Mouse (Mus musculus): ENCODE measurements around the gene Amot. TPM values are rescaled to one million over a fixed set of nuclear protein-coding genes. Genes with fewer than 3 reads are reported as not detected.

Amot gene
- total and polyA plus RNA-seq, 2 experiments = 3.2 to 3.9 TPM

- DNase-seq (ENCODE audit: extremely low read depth, low read depth, low spot score) = peak; percentile 43
- no peak for TF ChIP-seq CTCF (IDR thresholded peaks at IDR 0.05; ENCODE audit: low read depth, low read length)
- no peak for TF ChIP-seq POLR2A (IDR thresholded peaks at IDR 0.05; ENCODE audit: extremely low read depth, insufficient read depth, low read length)
- Histone ChIP-seq H3K79me2 (ENCODE audit: control insufficient read depth, insufficient read depth, low read length) (no peaks in the 10 kb centered on the region; the same call in 1 of the 2 replicates), H3K27ac (replicated peaks; ENCODE audit: insufficient read depth, low read depth, low read length) (peak overlapping the region; percentile 55), H3K27me3 (ENCODE audit: control insufficient read depth, insufficient read depth, low read length) (no peaks in the 10 kb centered on the region), H3K9ac (ENCODE audit: low read depth, low read length) (no peak overlapping the region), H3K36me3 (ENCODE audit: control insufficient read depth, insufficient read depth, low read length) (no peaks in the 10 kb centered on the region), H3K4me1 (ENCODE audit: control insufficient read depth, insufficient read depth, low read length) (peaks cover 7% of the 10 kb centered on the region; the same call in 1 of the 2 replicates), H3K4me3 (ENCODE audit: insufficient read depth, low read depth, low read length) (no peak overlapping the region)
- WGBS = 35% methylated on average over 8 of the region's 8 CpGs
Observed at GRCm38 (mm10) chrX:145501666-145502355, 3.2 kb downstream of the Amot start.

GRCm38 (mm10) chrX:145499101-145499500 is 5.9 kb downstream of the Amot start:
- H3K27me3 ChIP-seq (ENCODE audit: control insufficient read depth, insufficient read depth, low read length) = no peaks in the 10 kb centered on the region
- no peaks in the 10 kb centered on the region for H3K36me3 ChIP-seq (ENCODE audit: control insufficient read depth, insufficient read depth, low read length)
- no peak overlapping the region for H3K4me3 ChIP-seq (ENCODE audit: insufficient read depth, low read depth, low read length)
- H3K79me2 ChIP-seq (ENCODE audit: control insufficient read depth, insufficient read depth, low read length) = no peaks in the 10 kb centered on the region; the same call in 1 of the 2 replicates
- 89% methylated on average over 2 of the region's 2 CpGs for WGBS
- no peak overlapping the region for H3K9ac ChIP-seq (ENCODE audit: low read depth, low read length)
- H3K4me1 ChIP-seq (ENCODE audit: control insufficient read depth, insufficient read depth, low read length) = peaks cover 6% of the 10 kb centered on the region; the same call in 1 of the 2 replicates
- H3K27ac ChIP-seq (replicated peaks; ENCODE audit: insufficient read depth, low read depth, low read length) = no peak overlapping the region
- TF ChIP-seq POLR2A (IDR thresholded peaks at IDR 0.05; ENCODE audit: extremely low read depth, insufficient read depth, low read length) (no peak), CTCF (IDR thresholded peaks at IDR 0.05; ENCODE audit: low read depth, low read length) (no peak)
- no peak for DNase-seq (ENCODE audit: extremely low read depth, low read depth, low spot score)

GRCm38 (mm10) chrX:145498691-145499090 is 6.3 kb downstream of the Amot start:
- no peak overlapping the region for H3K27ac ChIP-seq (replicated peaks; ENCODE audit: insufficient read depth, low read depth, low read length)
- peaks cover 2% of the 10 kb centered on the region; the same call in 1 of the 2 replicates for H3K4me1 ChIP-seq (ENCODE audit: control insufficient read depth, insufficient read depth, low read length)
- no peak for TF ChIP-seq CTCF (IDR thresholded peaks at IDR 0.05; ENCODE audit: low read depth, low read length)
- TF ChIP-seq POLR2A (IDR thresholded peaks at IDR 0.05; ENCODE audit: extremely low read depth, insufficient read depth, low read length) = no peak
- WGBS = 84% methylated on average over 4 of the region's 4 CpGs
- H3K79me2 ChIP-seq (ENCODE audit: control insufficient read depth, insufficient read depth, low read length) = no peaks in the 10 kb centered on the region; the same call in 1 of the 2 replicates
- H3K9ac ChIP-seq (ENCODE audit: low read depth, low read length) = no peak overlapping the region
- H3K36me3 ChIP-seq (ENCODE audit: control insufficient read depth, insufficient read depth, low read length) = no peaks in the 10 kb centered on the region
- no peaks in the 10 kb centered on the region for H3K27me3 ChIP-seq (ENCODE audit: control insufficient read depth, insufficient read depth, low read length)
- H3K4me3 ChIP-seq (ENCODE audit: insufficient read depth, low read depth, low read length) = no peak overlapping the region
- no peak for DNase-seq (ENCODE audit: extremely low read depth, low read depth, low spot score)

GRCm38 (mm10) chrX:145497486-145497885 is 7.5 kb downstream of the Amot start:
- H3K4me3 ChIP-seq (ENCODE audit: insufficient read depth, low read depth, low read length) = no peak overlapping the region
- H3K79me2 ChIP-seq (ENCODE audit: control insufficient read depth, insufficient read depth, low read length) = no peaks in the 10 kb centered on the region; the same call in 1 of the 2 replicates
- WGBS = 81% methylated on average over 6 of the region's 6 CpGs
- no peaks in the 10 kb centered on the region for H3K27me3 ChIP-seq (ENCODE audit: control insufficient read depth, insufficient read depth, low read length)
- H3K9ac ChIP-seq (ENCODE audit: low read depth, low read length) = no peak overlapping the region
- peaks cover 2% of the 10 kb centered on the region; the same call in 1 of the 2 replicates for H3K4me1 ChIP-seq (ENCODE audit: control insufficient read depth, insufficient read depth, low read length)
- TF ChIP-seq CTCF (IDR thresholded peaks at IDR 0.05; ENCODE audit: low read depth, low read length) = no peak
- no peak for TF ChIP-seq POLR2A (IDR thresholded peaks at IDR 0.05; ENCODE audit: extremely low read depth, insufficient read depth, low read length)
- no peaks in the 10 kb centered on the region for H3K36me3 ChIP-seq (ENCODE audit: control insufficient read depth, insufficient read depth, low read length)
- H3K27ac ChIP-seq (replicated peaks; ENCODE audit: insufficient read depth, low read depth, low read length) = no peak overlapping the region
- no peak for DNase-seq (ENCODE audit: extremely low read depth, low read depth, low spot score)

GRCm38 (mm10) chrX:145495381-145495780 is 9.6 kb downstream of the Amot start:
- TF ChIP-seq POLR2A (IDR thresholded peaks at IDR 0.05; ENCODE audit: extremely low read depth, insufficient read depth, low read length) = no peak
- no peak for TF ChIP-seq CTCF (IDR thresholded peaks at IDR 0.05; ENCODE audit: low read depth, low read length)
- Histone ChIP-seq H3K27ac (replicated peaks; ENCODE audit: insufficient read depth, low read depth, low read length) (no peak overlapping the region), H3K9ac (ENCODE audit: low read depth, low read length) (no peak overlapping the region), H3K27me3 (ENCODE audit: control insufficient read depth, insufficient read depth, low read length) (no peaks in the 10 kb centered on the region), H3K79me2 (ENCODE audit: control insufficient read depth, insufficient read depth, low read length) (no peaks in the 10 kb centered on the region; the same call in 1 of the 2 replicates), H3K4me1 (ENCODE audit: control insufficient read depth, insufficient read depth, low read length) (peaks cover 5% of the 10 kb centered on the region), H3K36me3 (ENCODE audit: control insufficient read depth, insufficient read depth, low read length) (no peaks in the 10 kb centered on the region), H3K4me3 (ENCODE audit: insufficient read depth, low read depth, low read length) (no peak overlapping the region)
- 93% methylated on average over 4 of the region's 4 CpGs for WGBS
- no peak for DNase-seq (ENCODE audit: extremely low read depth, low read depth, low spot score)

- no peaks in the 10 kb centered on the region for H3K27me3 ChIP-seq (ENCODE audit: control insufficient read depth, insufficient read depth, low read length)
- WGBS = 50% methylated on average over 1 of the region's 1 CpGs
- TF ChIP-seq CTCF (IDR thresholded peaks at IDR 0.05; ENCODE audit: low read depth, low read length) = no peak
- no peak for TF ChIP-seq POLR2A (IDR thresholded peaks at IDR 0.05; ENCODE audit: extremely low read depth, insufficient read depth, low read length)
- H3K9ac ChIP-seq (ENCODE audit: low read depth, low read length) = no peak overlapping the region
- H3K4me3 ChIP-seq (ENCODE audit: insufficient read depth, low read depth, low read length) = no peak overlapping the region
- H3K4me1 ChIP-seq (ENCODE audit: control insufficient read depth, insufficient read depth, low read length) = peaks cover 8% of the 10 kb centered on the region
- DNase-seq (ENCODE audit: extremely low read depth, low read depth, low spot score) = no peak
- no peak overlapping the region for H3K27ac ChIP-seq (replicated peaks; ENCODE audit: insufficient read depth, low read depth, low read length)
- H3K79me2 ChIP-seq (ENCODE audit: control insufficient read depth, insufficient read depth, low read length) = no peaks in the 10 kb centered on the region
- H3K36me3 ChIP-seq (ENCODE audit: control insufficient read depth, insufficient read depth, low read length) = no peaks in the 10 kb centered on the region
Observed at GRCm38 (mm10) chrX:145490821-145491220, 14.2 kb downstream of the Amot start.
